Mouse (Mus musculus) hindbrain, postnatal 0 days (tissue): ENCODE results near the gene Henmt1. TPM values are rescaled to one million over a fixed set of nuclear protein-coding genes. Genes with fewer than 3 reads are reported as not detected.

Source experiments
- ATAC-seq: fragments of 200-750 bp; cut with Nextera tagmentation; 2 replicates; pipeline ENCODE4 v1.8.0; 2017; ENCODE audit warnings: mild to moderate bottlenecking, moderate TSS enrichment, moderate library complexity
- DNase-seq: peaks from one replicate; pipeline ENCODE4 v3.0.0-alpha.2; 2015; ENCODE audit warnings: low spot score
- H3K27ac ChIP-seq: fragments of 300-500 bp; sonication (generic); 2 replicates; pipeline ENCODE4 v1.5.1; 2014; ENCODE audit warnings: mild to moderate bottlenecking
- H3K27me3 ChIP-seq: fragments of 300-500 bp; sonication (generic); 2 replicates; pipeline ENCODE4 v1.6.1; 2014; ENCODE audit warnings: low read length, mixed read lengths; ENCODE audit not compliant: insufficient read depth
- H3K36me3 ChIP-seq: fragments of 300-500 bp; sonication (generic); 2 replicates; pipeline ENCODE4 v1.6.1; 2014; ENCODE audit warnings: low read length, mixed read lengths; ENCODE audit not compliant: insufficient read depth
- H3K4me1 ChIP-seq: fragments of 300-500 bp; sonication (generic); 2 replicates; pipeline ENCODE4 v1.6.1; 2014; ENCODE audit warnings: antibody characterized with exemption, low read length, mixed read lengths; ENCODE audit not compliant: insufficient read depth
- H3K4me2 ChIP-seq: fragments of 300-500 bp; sonication (generic); 2 replicates; pipeline ENCODE4 v1.6.1; 2014; ENCODE audit warnings: low read depth, mild to moderate bottlenecking, low read length, moderate library complexity, mixed read lengths
- H3K4me3 ChIP-seq: fragments of 300-500 bp; sonication (generic); 2 replicates; pipeline ENCODE4 v1.5.1; 2014; ENCODE audit warnings: low read length
- H3K9ac ChIP-seq: fragments of 300-500 bp; sonication (generic); replicated peaks from 2 replicates; pipeline ENCODE4 v1.6.1; 2014; ENCODE audit warnings: mild to moderate bottlenecking, low read length, moderate library complexity, mixed read lengths
- H3K9me3 ChIP-seq: fragments of 300-500 bp; sonication (generic); 2 replicates; pipeline ENCODE4 v1.6.1; 2016; ENCODE audit warnings: low read length, mixed read lengths
- CTCF ChIP-seq: IDR thresholded peaks from 2 replicates; pipeline ENCODE4 v1.5.1; 2016; ENCODE audit warnings: antibody characterized with exemption, control low read depth, low read depth
- WGBS: fragments of 180-500 bp; shearing (Covaris S2); extraction: QIAGEN DNeasy Blood & Tissue Kit; methylation state at CpG from one replicate; pipeline ENCODE4 v1.1.7; 2014; 5-methylcytosine and 5-hydroxymethylcytosine counted together
- polyA plus RNA-seq: library from polyadenylated mRNA; unstranded; fragments of >200 nt; fragmentation: Nextera tagmentation; extraction: Ambion mirVana; gene quantifications from 2 replicates; pipeline ENCODE4 v1.2.1, GENCODE M21; 2015
- total RNA-seq: library from RNA; depleted of rRNA; stranded (reverse); fragments of >200 nt; gene quantifications from 2 replicates; pipeline ENCODE4 v1.2.3, GENCODE M21; 2014

Gene Henmt1
- total and polyA plus RNA-seq, 2 experiments from 2014 or later, result 2.0 to 2.2 TPM

GRCm38 (mm10) chr3:108974920-108975485, 35.3 kb downstream of the Henmt1 start:
- no peak for TF ChIP-seq CTCF

DNA sequence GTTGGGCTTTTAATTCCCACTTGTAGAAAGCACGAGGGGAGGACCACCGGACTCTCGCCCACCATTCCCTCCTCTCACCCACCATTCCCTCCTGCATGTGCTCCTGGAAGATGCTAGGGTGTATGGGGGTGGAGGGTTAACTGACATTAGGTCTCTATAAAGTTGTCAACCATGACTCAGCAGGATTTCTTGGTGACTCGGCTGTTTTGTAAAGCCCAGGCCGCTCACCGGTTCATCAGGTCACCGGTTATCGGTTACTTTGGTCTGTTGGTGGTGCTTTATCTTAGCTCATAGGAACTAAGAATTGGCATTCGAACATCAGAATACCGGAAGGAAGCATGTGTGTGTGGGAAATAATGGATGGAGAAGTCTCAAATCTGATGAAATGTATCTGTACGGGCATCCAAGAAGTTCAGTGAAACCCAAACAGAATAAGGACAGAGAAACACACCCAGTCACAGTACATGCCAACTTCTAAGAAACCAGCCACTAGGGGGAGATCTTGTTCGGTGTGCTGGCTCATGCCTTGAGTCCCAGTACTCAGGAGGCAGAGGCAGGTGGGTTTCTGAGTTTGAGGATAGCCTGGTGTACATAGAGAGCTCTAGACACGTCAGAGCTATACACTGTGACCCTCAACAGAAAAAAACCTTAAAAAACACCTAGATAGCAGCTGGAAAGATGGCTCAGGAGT, 37.8 kb downstream of the Henmt1 start:
- H3K4me2 ChIP-seq, result no peak overlapping the region
- no peak overlapping the region for H3K4me3 ChIP-seq
- H3K27me3 ChIP-seq, result no peaks in the 10 kb centered on the region
- ATAC-seq, result no peak
- H3K36me3 ChIP-seq, result peaks cover 46% of the 10 kb centered on the region
- no peaks in the 10 kb centered on the region for H3K9me3 ChIP-seq
- no peak for DNase-seq
- H3K27ac ChIP-seq, result no peak overlapping the region
- 95% methylated on average over 13 of the region's 13 CpGs for WGBS
- no peaks in the 10 kb centered on the region for H3K4me1 ChIP-seq
- TF ChIP-seq CTCF, result peak; percentile 30; the same call in 1 of the 2 replicates
- no peak overlapping the region for H3K9ac ChIP-seq

More at GRCm38 (mm10) chr3:108974920-108975485, 35.3 kb downstream of the Henmt1 start:
- H3K9ac ChIP-seq, result no peak overlapping the region
- DNase-seq (no peak), ATAC-seq (no peak)
- H3K36me3 ChIP-seq, result peaks cover 46% of the 10 kb centered on the region
- H3K27ac ChIP-seq, result no peak overlapping the region
- no peaks in the 10 kb centered on the region for H3K9me3 ChIP-seq
- H3K4me3 ChIP-seq, result no peak overlapping the region
- 89% methylated on average over 15 of the region's 15 CpGs for WGBS
- no peak overlapping the region for H3K4me2 ChIP-seq
- no peaks in the 10 kb centered on the region for H3K27me3 ChIP-seq
- H3K4me1 ChIP-seq, result no peaks in the 10 kb centered on the region

DNA sequence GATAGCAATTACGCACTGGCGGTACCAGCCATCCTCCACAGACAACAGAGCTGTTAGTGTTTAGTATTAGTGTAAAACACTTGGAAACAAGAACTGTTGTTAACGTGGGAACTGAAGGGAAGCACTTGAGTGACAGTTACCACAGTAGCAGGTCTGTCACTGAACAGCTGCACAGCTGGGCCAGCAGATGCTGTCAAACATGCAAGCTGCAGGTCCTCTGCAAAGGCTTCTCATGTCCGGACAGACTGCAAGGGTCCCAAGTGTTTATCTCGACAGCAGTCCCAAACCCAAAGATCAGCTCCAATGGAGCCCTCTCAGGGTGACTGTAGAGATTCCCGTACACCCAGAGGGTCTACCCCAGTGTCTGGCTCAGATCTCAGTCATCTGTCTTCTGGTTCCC, 42.3 kb downstream of the Henmt1 start:
- peaks cover 35% of the 10 kb centered on the region for H3K36me3 ChIP-seq

DNA sequence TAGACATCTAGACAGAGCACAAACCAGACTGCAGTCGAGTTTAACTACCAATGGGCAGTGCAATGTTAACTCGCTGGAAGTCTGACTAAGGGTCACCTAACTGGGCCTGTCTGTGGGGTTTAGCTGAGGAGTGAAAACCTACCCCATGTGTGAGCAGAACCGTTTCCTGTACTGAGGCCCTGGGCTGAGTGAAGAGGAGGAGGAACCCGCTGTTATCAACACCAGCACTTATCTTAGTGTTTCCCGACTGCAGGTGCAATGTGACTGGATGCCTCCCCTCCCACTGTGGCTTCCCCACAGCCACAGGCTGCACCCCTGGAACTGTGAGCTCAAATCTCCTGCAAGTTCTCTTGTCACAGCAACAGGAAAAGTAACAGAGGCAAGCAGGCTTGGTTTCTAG, 44.3 kb downstream of the Henmt1 start:
- Histone ChIP-seq H3K36me3 (peaks cover 25% of the 10 kb centered on the region; the same call in 1 of the 2 replicates), H3K27ac (no peak overlapping the region), H3K9ac (no peak overlapping the region), H3K4me1 (no peaks in the 10 kb centered on the region), H3K27me3 (no peaks in the 10 kb centered on the region), H3K4me2 (no peak overlapping the region), H3K9me3 (no peaks in the 10 kb centered on the region), H3K4me3 (no peak overlapping the region)
- no peak for TF ChIP-seq CTCF
- no peak for ATAC-seq
- 87% methylated on average over 5 of the region's 5 CpGs for WGBS
- DNase-seq, result no peak

More for the DNA sequence above, 42.3 kb downstream of the Henmt1 start:
- no peak overlapping the region for H3K4me3 ChIP-seq
- 74% methylated on average over 6 of the region's 6 CpGs for WGBS
- no peaks in the 10 kb centered on the region for H3K4me1 ChIP-seq
- no peak overlapping the region for H3K9ac ChIP-seq
- H3K27me3 ChIP-seq, result no peaks in the 10 kb centered on the region
- DNase-seq (no peak), ATAC-seq (no peak)
- no peak overlapping the region for H3K4me2 ChIP-seq
- H3K27ac ChIP-seq, result no peak overlapping the region
- no peaks in the 10 kb centered on the region for H3K9me3 ChIP-seq
- TF ChIP-seq CTCF, result no peak

GRCm38 (mm10) chr3:108986534-108986933, 46.9 kb downstream of the Henmt1 start:
- peaks cover 15% of the 10 kb centered on the region; the same call in 1 of the 2 replicates for H3K36me3 ChIP-seq
- peak; percentile 49; the same call in 1 of the 2 replicates for ATAC-seq
- no peaks in the 10 kb centered on the region for H3K9me3 ChIP-seq
- 64% methylated on average over 1 of the region's 1 CpGs for WGBS
- no peaks in the 10 kb centered on the region for H3K27me3 ChIP-seq
- H3K4me1 ChIP-seq, result no peaks in the 10 kb centered on the region
- DNase-seq, result peak; percentile 44
- no peak for TF ChIP-seq CTCF
- no peak overlapping the region for H3K9ac ChIP-seq
- no peak overlapping the region for H3K4me3 ChIP-seq
- no peak overlapping the region for H3K4me2 ChIP-seq
- peak overlapping the region; percentile 65; the same call in 1 of the 2 replicates for H3K27ac ChIP-seq

- WGBS, result 41% methylated on average over 12 of the region's 12 CpGs
- no peak for TF ChIP-seq CTCF
- H3K4me2 ChIP-seq, result no peak overlapping the region
- H3K27me3 ChIP-seq, result no peaks in the 10 kb centered on the region
- no peak for DNase-seq
- peak overlapping the region; percentile 65; the same call in 1 of the 2 replicates for H3K27ac ChIP-seq
- no peak overlapping the region for H3K4me3 ChIP-seq
- no peaks in the 10 kb centered on the region for H3K9me3 ChIP-seq
- H3K4me1 ChIP-seq, result no peaks in the 10 kb centered on the region
- H3K9ac ChIP-seq, result no peak overlapping the region
- H3K36me3 ChIP-seq, result peaks cover 15% of the 10 kb centered on the region; the same call in 1 of the 2 replicates
- ATAC-seq, result peak; percentile 76
Measured at GRCm38 (mm10) chr3:108987009-108987659, 47.5 kb downstream of the Henmt1 start.
